Comparison of ENCODE assay signal across 8 mouse cellular contexts in genomic region chr2:152753944-152754711, GRCm38 (mm10). TPM values are rescaled to one million over a fixed set of nuclear protein-coding genes. Genes with fewer than 3 reads are reported as not detected.
DNase-seq lines count a peak whose midpoint lies in the region; ATAC-seq and TF ChIP-seq lines count a peak whose summit lies in the region.

Gene Cox4i2, plus strand, starts transcription at chr2:152754173.

- no peaks in the 10 kb centered on the region for H3K36me3 ChIP-seq in kidney, embryonic 15.5 days
- no peaks in the 10 kb centered on the region for H3K36me3 ChIP-seq in heart, embryonic 14.5 days (ENCODE audit: control insufficient read depth, insufficient read depth, low read length)
- no peaks in the 10 kb centered on the region for H3K36me3 ChIP-seq in limb, embryonic 14.5 days (ENCODE audit: control insufficient read depth, insufficient read depth, low read length)
- H3K36me3 ChIP-seq in midbrain, embryonic 13.5 days: no peaks in the 10 kb centered on the region

- peak within 1 kb of the TSS; percentile 33 for H3K4me3 ChIP-seq in kidney, embryonic 15.5 days (replicated peaks)
- H3K4me3 ChIP-seq in heart, embryonic 14.5 days (ENCODE audit: control insufficient read depth in 1 of 2, insufficient read depth in 1 of 2, low read depth in 1 of 2, low read length in 2 of 2): peak within 1 kb of the TSS; percentile 34 to 39
- H3K4me3 ChIP-seq in limb, embryonic 14.5 days (replicated peaks; ENCODE audit: low read length): peak within 1 kb of the TSS; percentile 32
- H3K4me3 ChIP-seq in midbrain, embryonic 13.5 days (replicated peaks): no peak within 1 kb of the TSS; the same call in 1 of the 2 replicates

- H3K4me1 ChIP-seq in kidney, embryonic 15.5 days: peaks cover 26% of the 10 kb centered on the region
- peaks cover 14 to 16% of the 10 kb centered on the region in 2 experiments for H3K4me1 ChIP-seq in heart, embryonic 14.5 days (ENCODE audit: control insufficient read depth in 2 of 2, insufficient read depth in 2 of 2, low read length in 2 of 2)
- H3K4me1 ChIP-seq in limb, embryonic 14.5 days (ENCODE audit: control insufficient read depth, insufficient read depth, low read length): peaks cover 18% of the 10 kb centered on the region
- peaks cover 12% of the 10 kb centered on the region for H3K4me1 ChIP-seq in midbrain, embryonic 13.5 days (replicated peaks)

- no peaks in the 10 kb centered on the region for H3K27me3 ChIP-seq in kidney, embryonic 15.5 days
- H3K27me3 ChIP-seq in heart, embryonic 14.5 days (ENCODE audit: control insufficient read depth, insufficient read depth, low read length): no peaks in the 10 kb centered on the region
- no peaks in the 10 kb centered on the region for H3K27me3 ChIP-seq in limb, embryonic 14.5 days (ENCODE audit: control insufficient read depth, insufficient read depth, low read length)
- H3K27me3 ChIP-seq in midbrain, embryonic 13.5 days: peaks cover 5% of the 10 kb centered on the region; the same call in 1 of the 2 replicates

- ATAC-seq in kidney, embryonic 15.5 days (replicated peaks; ENCODE audit: low FRiP score): 0 out of 2 replicates have a peak, but pooled peaks have one; percentile 33
- ATAC-seq in heart, embryonic 14.5 days (ENCODE audit: insufficient number of reproducible peaks, insufficient read depth, low FRiP score, low read depth): no peak
- ATAC-seq in limb, embryonic 14.5 days (ENCODE audit: low FRiP score, low read depth): no peak
- ATAC-seq in midbrain, embryonic 13.5 days: peak; percentile 55

- H3K9me3 ChIP-seq in kidney, embryonic 15.5 days (replicated peaks): no peaks in the 10 kb centered on the region
- no peaks in the 10 kb centered on the region for H3K9me3 ChIP-seq in heart, embryonic 14.5 days (ENCODE audit: control insufficient read depth, low read length)
- no peaks in the 10 kb centered on the region for H3K9me3 ChIP-seq in limb, embryonic 14.5 days (ENCODE audit: control insufficient read depth, low read length)
- no peaks in the 10 kb centered on the region for H3K9me3 ChIP-seq in midbrain, embryonic 13.5 days

- peak within 1 kb of the TSS; percentile 27 for H3K9ac ChIP-seq in kidney, embryonic 15.5 days
- peak within 1 kb of the TSS; percentile 58 for H3K9ac ChIP-seq in heart, embryonic 14.5 days (ENCODE audit: low read length)
- peak within 1 kb of the TSS; percentile 46 for H3K9ac ChIP-seq in limb, embryonic 14.5 days (ENCODE audit: low read depth, low read length, severe bottlenecking)
- peak within 1 kb of the TSS; percentile 32; the same call in 1 of the 2 replicates for H3K9ac ChIP-seq in midbrain, embryonic 13.5 days (replicated peaks)

- DNase-seq in kidney, postnatal 14 days: no peak
- no peak for DNase-seq in limb, embryonic 14.5 days (ENCODE audit: low spot score)
- DNase-seq in layer of hippocampus, adult 18-20 months (ENCODE audit: low spot score in 2 of 2): no peak
- DNase-seq in right cerebral cortex, postnatal 10 days (ENCODE audit: low spot score in 2 of 2): no peak
- no peak for DNase-seq in right cerebral cortex, postnatal 4 days

- 3% methylated on average over 30 of the region's 30 CpGs for WGBS in kidney, embryonic 15.5 days
- 4% methylated on average over 30 of the region's 30 CpGs for WGBS in heart, embryonic 14.5 days
- under 1% methylated on average over 30 of the region's 30 CpGs for WGBS in limb, embryonic 14.5 days
- 1% methylated on average over 28 of the region's 30 CpGs for WGBS in midbrain, embryonic 13.5 days

- no peak for TF ChIP-seq POLR2A in limb, embryonic 14.5 days (IDR thresholded peaks at IDR 0.05; ENCODE audit: borderline replicate concordance, extremely low read depth, insufficient read depth, insufficient read length)

- H3K4me2 ChIP-seq in kidney, embryonic 15.5 days: peak within 1 kb of the TSS; percentile 64
- H3K4me2 ChIP-seq in heart, embryonic 14.5 days (ENCODE audit: low read length): peak within 1 kb of the TSS; percentile 73
- peak within 1 kb of the TSS; percentile 54 for H3K4me2 ChIP-seq in limb, embryonic 14.5 days (replicated peaks; ENCODE audit: low read depth, low read length, severe bottlenecking)
- H3K4me2 ChIP-seq in midbrain, embryonic 13.5 days (replicated peaks): peak within 1 kb of the TSS; percentile 50

- no peak within 1 kb of the TSS for H3K27ac ChIP-seq in kidney, embryonic 15.5 days
- H3K27ac ChIP-seq in heart, embryonic 14.5 days (replicated peaks in 1 of 2; ENCODE audit: control insufficient read depth in 1 of 2, insufficient read depth in 1 of 2, low read depth in 2 of 2, low read length in 2 of 2): no peak within 1 kb of the TSS
- H3K27ac ChIP-seq in limb, embryonic 14.5 days (replicated peaks; ENCODE audit: low read depth, low read length): no peak within 1 kb of the TSS
- H3K27ac ChIP-seq in midbrain, embryonic 13.5 days: no peak within 1 kb of the TSS

RNA-seq across cellular contexts. Expression of gene Cox4i2, which starts in this region (rescaled TPM):
- 16.4 and 20.9 TPM in 2 replicates for polyA plus RNA-seq in kidney, embryonic 15.5 days (2015; fragmentation: Nextera tagmentation; extraction: Ambion mirVana)
- 18.5 and 18.6 TPM in 2 replicates for polyA plus RNA-seq in heart, embryonic 14.5 days (2014; fragmentation: Nextera tagmentation; extraction: Ambion mirVana)
- polyA plus RNA-seq in limb, embryonic 14.5 days (2012; rRNA removed): 21.7 and 23.7 TPM in 2 replicates
- polyA plus RNA-seq in limb, embryonic 14.5 days (2014; fragmentation: Nextera tagmentation; extraction: Ambion mirVana): 33.6 and 34.7 TPM in 2 replicates
- polyA plus RNA-seq in midbrain, embryonic 13.5 days (2015; fragmentation: Nextera tagmentation; extraction: Ambion mirVana): 4.1 and 5.5 TPM in 2 replicates
- total RNA-seq in layer of hippocampus, adult 18-20 months (2021): 1 to 10 TPM; 1.1 to 2.3 TPM

Comparison
In these comparisons a context has a peak if more than half of its experiments do, and no peak if none do; other contexts are left out.
1. ATAC-seq: peak in kidney, embryonic 15.5 days (single experiment) and midbrain, embryonic 13.5 days (single experiment); none in heart, embryonic 14.5 days (single experiment) and limb, embryonic 14.5 days (single experiment).
2. Peak in every context shown above with its lines, with median percentiles within 50 percentile points of each other: H3K4me2 ChIP-seq and H3K9ac ChIP-seq.